7 mouse cellular contexts compared by ENCODE assay signal in the genomic region with DNA sequence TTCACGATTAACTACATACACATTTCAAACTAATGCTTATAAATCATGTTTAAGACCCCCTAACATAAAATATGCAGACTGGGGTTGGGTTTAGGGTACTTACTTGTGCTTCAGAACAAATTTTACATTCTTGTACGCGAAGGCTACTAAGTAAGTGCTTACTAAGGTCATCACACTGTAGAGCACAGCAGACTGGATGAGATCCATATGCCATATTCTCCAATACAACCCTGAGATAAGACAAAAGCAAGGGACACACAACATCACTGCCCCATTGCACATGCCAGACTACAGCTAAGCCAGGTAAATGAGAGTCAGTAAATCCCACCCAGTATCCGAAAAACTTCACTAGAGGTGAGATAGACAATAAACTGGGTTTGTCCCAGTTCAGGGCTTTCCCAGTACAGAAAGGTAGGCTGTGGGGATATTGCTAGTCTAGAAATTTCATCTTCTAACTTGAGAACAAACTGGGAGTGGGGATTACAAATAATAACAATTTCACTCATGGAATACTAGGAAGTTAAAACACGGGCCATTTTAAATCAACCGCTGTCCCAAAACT. TPM values are rescaled to one million over a fixed set of nuclear protein-coding genes. Genes with fewer than 3 reads are reported as not detected.
A peak's percentile ranks its signal among the peaks of the same experiment; 100 is the strongest.
DNase-seq lines count a peak whose midpoint lies in the region; ATAC-seq lines count a peak whose summit lies in the region.

No protein-coding gene starts in this region.

- no peaks in the 10 kb centered on the region for H3K27me3 ChIP-seq in neural tube, embryonic 11.5 days (ENCODE audit: control insufficient read depth, insufficient read depth, low read length)
- no peaks in the 10 kb centered on the region for H3K27me3 ChIP-seq in forebrain, embryonic 12.5 days
- no peaks in the 10 kb centered on the region for H3K27me3 ChIP-seq in limb, embryonic 15.5 days
- H3K27me3 ChIP-seq in stomach, embryonic 16.5 days (ENCODE audit: control insufficient read depth, insufficient read depth, low read length): no peaks in the 10 kb centered on the region

- no peak overlapping the region for H3K27ac ChIP-seq in neural tube, embryonic 11.5 days (ENCODE audit: low read depth, low read length)
- peak overlapping the region; percentile 88; the same call in 1 of the 2 replicates for H3K27ac ChIP-seq in forebrain, embryonic 12.5 days
- peak overlapping the region; percentile 93 for H3K27ac ChIP-seq in limb, embryonic 15.5 days
- H3K27ac ChIP-seq in stomach, embryonic 16.5 days (ENCODE audit: low read length): peak overlapping the region; percentile 89

- H3K4me1 ChIP-seq in neural tube, embryonic 11.5 days (ENCODE audit: control insufficient read depth, insufficient read depth, low read length): peaks cover 3% of the 10 kb centered on the region; the same call in 1 of the 2 replicates
- H3K4me1 ChIP-seq in forebrain, embryonic 12.5 days: peaks cover 8% of the 10 kb centered on the region
- H3K4me1 ChIP-seq in limb, embryonic 15.5 days: peaks cover 10% of the 10 kb centered on the region; the same call in 1 of the 2 replicates
- peaks cover 3% of the 10 kb centered on the region for H3K4me1 ChIP-seq in stomach, embryonic 16.5 days (ENCODE audit: control insufficient read depth, insufficient read depth, low read length)

- H3K9me3 ChIP-seq in neural tube, embryonic 11.5 days (ENCODE audit: control insufficient read depth, low read length): no peaks in the 10 kb centered on the region
- no peaks in the 10 kb centered on the region for H3K9me3 ChIP-seq in forebrain, embryonic 12.5 days
- no peaks in the 10 kb centered on the region for H3K9me3 ChIP-seq in limb, embryonic 15.5 days
- H3K9me3 ChIP-seq in stomach, embryonic 16.5 days (replicated peaks; ENCODE audit: control insufficient read depth, low read length): no peaks in the 10 kb centered on the region

- peak overlapping the region; percentile 71 for H3K4me3 ChIP-seq in neural tube, embryonic 11.5 days (ENCODE audit: low read depth, low read length)
- peak overlapping the region; percentile 87 for H3K4me3 ChIP-seq in forebrain, embryonic 12.5 days (replicated peaks)
- H3K4me3 ChIP-seq in limb, embryonic 15.5 days: peak overlapping the region; percentile 87
- H3K4me3 ChIP-seq in stomach, embryonic 16.5 days (replicated peaks; ENCODE audit: low read length): peak overlapping the region; percentile 79

- DNase-seq in neural tube, embryonic 11.5 days (ENCODE audit: low spot score): no peak
- no peak for DNase-seq in neural tube, embryonic 10.5 days (ENCODE audit: extremely low spot score, low spot score)
- no peak for DNase-seq in gastrocnemius, postnatal 14 days
- DNase-seq in left cerebral cortex, postnatal 4 days: no peak

- H3K36me3 ChIP-seq in neural tube, embryonic 11.5 days (ENCODE audit: control insufficient read depth, insufficient read depth, low read length): peaks cover 7% of the 10 kb centered on the region; the same call in 1 of the 2 replicates
- H3K36me3 ChIP-seq in forebrain, embryonic 12.5 days (replicated peaks): peaks cover 33% of the 10 kb centered on the region
- H3K36me3 ChIP-seq in limb, embryonic 15.5 days: peaks cover 28% of the 10 kb centered on the region
- peaks cover 27% of the 10 kb centered on the region for H3K36me3 ChIP-seq in stomach, embryonic 16.5 days (ENCODE audit: control insufficient read depth, insufficient read depth, low read length)

- ATAC-seq in neural tube, embryonic 11.5 days (ENCODE audit: insufficient read depth, low FRiP score, low TSS enrichment): no peak
- ATAC-seq in forebrain, embryonic 12.5 days (ENCODE audit: low FRiP score): no peak
- no peak for ATAC-seq in limb, embryonic 15.5 days (ENCODE audit: insufficient number of reproducible peaks, low FRiP score, low TSS enrichment, low read depth)
- ATAC-seq in stomach, embryonic 16.5 days (ENCODE audit: insufficient read depth, low FRiP score): no peak

- peak overlapping the region; percentile 81 for H3K4me2 ChIP-seq in neural tube, embryonic 11.5 days (ENCODE audit: low read depth)
- H3K4me2 ChIP-seq in forebrain, embryonic 12.5 days: peak overlapping the region; percentile 68
- H3K4me2 ChIP-seq in limb, embryonic 15.5 days: peak overlapping the region; percentile 58
- H3K4me2 ChIP-seq in stomach, embryonic 16.5 days (ENCODE audit: low read depth, low read length): peak overlapping the region; percentile 84

- 39% methylated on average over 6 of the region's 6 CpGs for WGBS in neural tube, embryonic 11.5 days
- 41% methylated on average over 6 of the region's 6 CpGs for WGBS in forebrain, embryonic 12.5 days
- WGBS in limb, embryonic 15.5 days: 19% methylated on average over 6 of the region's 6 CpGs
- 23% methylated on average over 6 of the region's 6 CpGs for WGBS in stomach, embryonic 16.5 days

- intact Hi-C loops in gastrocnemius, postnatal 14 days (cut with DNase I; ENCODE audit: low total_unique reads): no loop called here
- intact Hi-C loops in left cerebral cortex, postnatal 4 days (cut with DNase I): loop anchor here (5.0 kb wide), 1 partner anchor 541 kb away; no protein-coding TSS in a partner anchor

- peak overlapping the region; percentile 93 for H3K9ac ChIP-seq in neural tube, embryonic 11.5 days (ENCODE audit: low read length)
- H3K9ac ChIP-seq in forebrain, embryonic 12.5 days: peak overlapping the region; percentile 88
- peak overlapping the region; percentile 78 for H3K9ac ChIP-seq in limb, embryonic 15.5 days
- peak overlapping the region; percentile 89 for H3K9ac ChIP-seq in stomach, embryonic 16.5 days (ENCODE audit: low read length)

RNA-seq across cellular contexts. Expression of gene Ssr3, which starts 1.1 kb away (rescaled TPM):
- polyA plus RNA-seq in neural tube, embryonic 11.5 days (2014; fragmentation: Nextera tagmentation; extraction: Ambion mirVana): 269 and 271 TPM in 2 replicates
- polyA plus RNA-seq in forebrain, embryonic 12.5 days (2016; fragmentation: Nextera tagmentation; extraction: Ambion mirVana): 195 and 198 TPM in 2 replicates
- polyA plus RNA-seq in limb, embryonic 15.5 days (2015; fragmentation: Nextera tagmentation; extraction: Ambion mirVana): 298 and 306 TPM in 2 replicates
- polyA plus RNA-seq in stomach, embryonic 16.5 days (2015; fragmentation: Nextera tagmentation; extraction: Ambion mirVana): 327 and 337 TPM in 2 replicates
- 100 to 1,000 TPM; 169 to 182 TPM for total RNA-seq in gastrocnemius, postnatal 14 days (2021)
- 100 to 1,000 TPM; 133 to 147 TPM for total RNA-seq in left cerebral cortex, postnatal 4 days (2021)
